Mouse (Mus musculus): ENCODE measurements around the gene Ccr8.

DNA sequence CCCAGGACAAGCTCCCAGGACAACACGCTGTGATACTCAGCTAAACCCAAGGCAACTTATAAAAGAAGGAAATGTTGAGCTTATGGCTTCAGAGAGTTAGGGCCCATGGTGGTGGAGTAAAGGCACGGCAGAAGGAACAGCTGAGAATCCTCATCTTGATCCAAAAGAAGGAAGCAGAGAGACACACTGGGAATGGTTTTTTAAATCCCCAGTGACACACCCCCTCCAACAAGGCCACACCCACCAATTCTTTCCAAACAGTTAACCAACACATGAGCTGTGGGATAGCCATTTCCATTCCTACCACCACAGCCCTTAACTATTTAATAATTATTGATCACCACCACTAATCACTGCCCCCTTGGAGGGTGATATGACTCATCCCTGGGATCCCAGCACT, 20.7 kb upstream of the Ccr8 start:
- no peak for TF ChIP-seq CTCF (IDR thresholded peaks at IDR 0.05; ENCODE audit: extremely low read depth, insufficient read depth, low read length)
- no peak for TF ChIP-seq POLR2A (IDR thresholded peaks at IDR 0.05; ENCODE audit: extremely low read depth, insufficient read depth, low read length)
